Mouse (Mus musculus) brown adipose tissue, adult 24 weeks (tissue): ENCODE data around the gene Usp5. TPM values are rescaled to one million over a fixed set of nuclear protein-coding genes. Genes with fewer than 3 reads are reported as not detected.

Experiments
- H3K27ac ChIP-seq: fragments of 200-500 bp; replicated peaks from 2 replicates; pipeline ENCODE4 v1.5.1; 2012; ENCODE audit warnings: low read depth, mild to moderate bottlenecking, low read length
- H3K4me1 ChIP-seq: fragments of 200-500 bp; 2 replicates; pipeline ENCODE4 v1.6.1; 2012; ENCODE audit warnings: low read length, mixed read lengths; ENCODE audit not compliant: control insufficient read depth, insufficient read depth, insufficient read length
- H3K4me3 ChIP-seq: fragments of 200-500 bp; 2 replicates; pipeline ENCODE4 v1.5.1; 2012; ENCODE audit warnings: low read depth, mild to moderate bottlenecking, low read length, moderate library complexity; ENCODE audit not compliant: insufficient read depth
- polyA plus RNA-seq: library from polyadenylated mRNA; stranded (reverse); fragments of >200 nt; gene quantifications from 2 replicates; pipeline ENCODE4 v1.2.4, GENCODE M21; 2012; ENCODE audit not compliant: missing spikeins, insufficient read depth, insufficient read length

The Usp5 gene
- polyA plus RNA-seq, 1 experiment = 35.8 TPM

- Histone ChIP-seq H3K4me1 (no peaks in the 10 kb centered on the region), H3K4me3 (no peak overlapping the region), H3K27ac (no peak overlapping the region)
Observed at GRCm38 (mm10) chr6:124790121-124790520, 39.2 kb downstream of the Usp5 start.

GRCm38 (mm10) chr6:124789519-124789918, 39.8 kb downstream of the Usp5 start:
- H3K4me1 ChIP-seq = no peaks in the 10 kb centered on the region
- H3K27ac ChIP-seq = no peak overlapping the region
- no peak overlapping the region for H3K4me3 ChIP-seq

GRCm38 (mm10) chr6:124787722-124788121, 41.6 kb downstream of the Usp5 start:
- no peak overlapping the region for H3K4me3 ChIP-seq
- H3K4me1 ChIP-seq = no peaks in the 10 kb centered on the region
- H3K27ac ChIP-seq = no peak overlapping the region

GRCm38 (mm10) chr6:124786756-124787420, 42.4 kb downstream of the Usp5 start:
- Histone ChIP-seq H3K4me1 (no peaks in the 10 kb centered on the region), H3K4me3 (no peak overlapping the region), H3K27ac (no peak overlapping the region)

GRCm38 (mm10) chr6:124782436-124782835, 46.8 kb downstream of the Usp5 start:
- Histone ChIP-seq H3K4me3 (peak overlapping the region; percentile 25; the same call in 1 of the 2 replicates), H3K27ac (no peak overlapping the region), H3K4me1 (no peaks in the 10 kb centered on the region; the same call in 1 of the 2 replicates)

GRCm38 (mm10) chr6:124780917-124781316, 48.4 kb downstream of the Usp5 start:
- Histone ChIP-seq H3K4me1 (no peaks in the 10 kb centered on the region; the same call in 1 of the 2 replicates), H3K4me3 (no peak overlapping the region), H3K27ac (no peak overlapping the region)

GRCm38 (mm10) chr6:124779984-124780416, 49.3 kb downstream of the Usp5 start:
- Histone ChIP-seq H3K27ac (no peak overlapping the region), H3K4me1 (no peaks in the 10 kb centered on the region; the same call in 1 of the 2 replicates), H3K4me3 (peak overlapping the region; percentile 56)

- Histone ChIP-seq H3K4me1 (no peaks in the 10 kb centered on the region; the same call in 1 of the 2 replicates), H3K27ac (no peak within 1 kb of the TSS), H3K4me3 (peak within 1 kb of the TSS; percentile 56)
Observed at GRCm38 (mm10) chr6:124779222-124779983, 49.9 kb downstream of the Usp5 start, which contains the start of gene Lrrc23. Lrrc23 (minus strand) TSS chr6:124779727.

- no peak overlapping the region for H3K4me3 ChIP-seq
- H3K4me1 ChIP-seq = no peaks in the 10 kb centered on the region
- no peak overlapping the region for H3K27ac ChIP-seq
Observed at GRCm38 (mm10) chr6:124770511-124770910, 58.8 kb downstream of the Usp5 start.

- no peak overlapping the region for H3K27ac ChIP-seq
- no peak overlapping the region for H3K4me3 ChIP-seq
- no peaks in the 10 kb centered on the region for H3K4me1 ChIP-seq
Observed at GRCm38 (mm10) chr6:124770013-124770412, 59.3 kb downstream of the Usp5 start.

- H3K27ac ChIP-seq = no peak within 1 kb of the TSS
- peak within 1 kb of the TSS; percentile 66 for H3K4me3 ChIP-seq
- H3K4me1 ChIP-seq = no peaks in the 10 kb centered on the region
Observed at GRCm38 (mm10) chr6:124769101-124769765, 60.1 kb downstream of the Usp5 start, which contains the start of gene Eno2. Eno2 (minus strand) TSS chr6:124769673.

GRCm38 (mm10) chr6:124768704-124769044, 60.6 kb downstream of the Usp5 start:
- no peak overlapping the region for H3K27ac ChIP-seq
- H3K4me1 ChIP-seq = no peaks in the 10 kb centered on the region
- peak overlapping the region; percentile 66 for H3K4me3 ChIP-seq

GRCm38 (mm10) chr6:124767920-124768703, 61.2 kb downstream of the Usp5 start:
- peak overlapping the region; percentile 66; the same call in 1 of the 2 replicates for H3K4me3 ChIP-seq
- H3K27ac ChIP-seq = no peak overlapping the region
- H3K4me1 ChIP-seq = no peaks in the 10 kb centered on the region

GRCm38 (mm10) chr6:124767536-124767919, 61.8 kb downstream of the Usp5 start:
- Histone ChIP-seq H3K27ac (no peak overlapping the region), H3K4me3 (no peak overlapping the region), H3K4me1 (no peaks in the 10 kb centered on the region)

GRCm38 (mm10) chr6:124765951-124766350, 63.3 kb downstream of the Usp5 start:
- Histone ChIP-seq H3K4me1 (no peaks in the 10 kb centered on the region), H3K27ac (no peak overlapping the region), H3K4me3 (no peak overlapping the region)
